Mouse (Mus musculus) spleen, postnatal 14 days (tissue): Measurements from ENCODE around the gene P4ha3.

Source experiments
- DNase-seq, 2 experiments: peaks; one replicate each; pipeline ENCODE4 v3.0.0; 2021 to 2022; ENCODE audit warnings: low spot score in 2 of 2

The P4ha3 gene

DNA sequence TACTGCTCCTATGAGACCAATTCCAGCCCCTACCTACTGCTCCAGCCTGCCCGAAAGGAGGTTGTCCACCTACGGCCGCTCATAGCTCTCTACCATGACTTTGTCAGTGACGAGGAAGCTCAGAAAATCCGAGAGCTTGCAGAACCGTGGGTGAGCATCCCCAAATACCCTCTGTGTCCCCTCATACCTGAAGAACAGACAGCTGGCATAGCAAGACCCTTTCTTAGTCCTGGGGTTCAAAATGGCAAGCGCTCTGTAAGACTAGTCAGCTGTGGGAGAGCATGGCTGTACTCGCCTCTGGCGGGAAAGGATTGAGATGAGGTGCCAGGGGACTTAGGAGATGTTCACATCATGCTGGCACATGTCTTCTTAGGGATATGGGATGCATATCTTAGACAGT, 20.6 kb downstream of the P4ha3 start:
- no peak for DNase-seq

DNA sequence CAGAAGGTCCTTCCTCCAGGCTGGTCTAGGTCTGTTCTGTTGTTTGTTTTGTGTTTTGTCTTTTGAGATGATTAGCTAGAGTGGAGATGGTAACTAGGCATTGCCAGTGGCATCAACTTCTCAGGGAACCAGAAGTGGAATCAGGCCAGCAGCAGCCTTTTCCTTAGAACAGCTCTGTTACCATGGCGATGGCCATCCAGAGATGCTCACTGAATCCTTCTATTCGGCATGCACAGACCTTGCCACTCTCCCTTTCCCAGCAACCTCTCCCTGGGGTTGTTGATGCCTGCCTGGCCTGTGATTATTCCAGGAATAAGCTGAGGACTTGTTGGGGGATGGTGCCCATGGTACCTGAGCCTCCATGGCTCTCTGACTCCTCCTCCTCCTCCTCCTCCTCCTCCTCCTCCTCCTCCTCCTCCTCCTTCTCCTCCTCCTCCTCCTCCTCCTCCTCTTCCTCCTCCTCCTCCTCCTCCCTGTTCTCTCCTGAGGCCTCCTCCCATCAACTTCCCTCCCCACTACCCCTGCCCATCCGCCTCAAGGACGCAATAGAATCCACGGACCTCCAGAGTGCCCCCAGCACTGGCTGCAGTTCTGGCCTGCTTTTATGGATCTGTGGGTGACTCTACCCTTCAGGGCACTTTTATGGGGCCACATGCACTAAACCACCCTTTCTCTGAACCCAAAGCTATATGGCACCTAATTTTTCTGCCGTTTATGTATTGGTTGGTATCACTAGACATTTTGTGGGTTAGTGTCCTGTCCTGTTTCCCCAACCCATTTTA, 22.7 kb downstream of the P4ha3 start:
- DNase-seq = no peak

DNA sequence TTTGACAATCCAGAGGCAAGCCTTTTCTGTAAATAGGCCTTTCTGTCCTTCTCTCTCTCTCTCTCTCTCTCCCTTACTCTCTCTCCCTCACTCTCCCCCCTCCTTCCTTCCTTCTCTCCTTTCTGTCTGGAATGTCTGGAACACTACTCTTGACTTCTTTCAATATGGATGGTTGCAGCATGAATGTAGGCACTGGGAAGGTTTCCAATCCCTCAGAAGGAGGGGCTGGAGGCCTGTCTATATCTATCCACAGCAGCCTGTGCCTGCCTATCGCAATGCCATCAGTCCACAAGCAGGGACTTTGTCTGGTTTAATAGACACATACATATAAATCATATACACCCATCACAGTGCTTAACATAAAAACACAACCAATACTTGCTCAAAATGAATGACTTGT, 23.9 kb downstream of the P4ha3 start:
- DNase-seq = no peak

DNA sequence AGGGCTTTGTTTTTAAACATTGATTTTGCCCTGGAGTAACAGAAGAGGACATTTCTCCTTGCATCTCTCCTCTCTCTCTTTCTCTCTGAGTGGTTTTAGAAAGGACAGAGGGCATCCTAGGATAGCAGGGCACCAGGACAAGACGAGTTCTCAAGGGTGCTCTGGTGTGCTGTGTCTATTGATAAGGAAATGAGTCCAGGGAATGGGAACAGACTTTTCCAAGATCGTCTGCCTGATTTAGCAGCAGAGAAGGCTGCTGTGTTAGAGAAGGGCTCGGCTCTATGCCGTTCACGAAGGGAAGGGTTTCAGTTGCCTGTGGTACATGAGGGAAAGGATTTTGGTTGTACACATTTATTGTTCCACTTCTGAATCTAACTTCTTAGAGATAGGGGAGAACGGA, 24.4 kb downstream of the P4ha3 start:
- DNase-seq = no peak

DNA sequence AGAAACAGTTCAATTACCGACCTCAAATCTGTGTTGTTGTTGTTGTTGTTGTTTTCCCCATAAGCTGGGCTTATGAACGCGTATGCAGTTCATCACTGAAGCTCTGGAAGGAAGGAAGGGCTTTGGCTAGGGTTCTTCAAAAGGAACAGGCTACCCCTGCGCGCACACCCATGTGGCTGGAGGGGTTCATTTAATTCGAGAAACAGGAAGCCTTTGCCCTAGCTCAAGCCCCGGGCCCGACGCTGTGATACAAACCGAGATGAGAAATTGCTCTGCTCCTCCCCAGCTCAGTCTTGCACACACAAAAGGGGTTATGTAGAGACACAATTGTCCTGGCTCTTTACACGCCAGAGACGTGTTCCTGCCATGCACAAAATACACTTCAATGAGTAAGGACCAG, 25.0 kb downstream of the P4ha3 start:
- DNase-seq = no peak

DNA sequence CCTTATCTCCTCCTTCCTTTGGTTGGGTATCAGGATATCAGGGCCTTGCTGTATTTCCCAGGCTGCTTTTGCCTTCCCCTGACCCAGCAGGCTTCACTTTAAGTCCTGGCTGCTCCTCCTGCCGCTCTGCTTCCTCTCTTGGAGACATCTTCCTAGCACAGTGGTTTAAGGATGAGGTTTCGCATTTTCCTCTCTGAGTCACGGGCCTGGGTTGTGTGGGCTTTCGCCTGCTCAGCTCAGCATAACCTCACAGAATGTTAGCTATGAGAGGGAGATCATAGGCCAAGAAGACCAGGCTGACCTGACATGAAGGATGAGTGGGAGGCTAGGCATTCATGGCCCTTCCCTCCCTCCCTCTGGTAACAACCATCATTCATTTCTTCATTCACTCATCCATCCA, 27.4 kb downstream of the P4ha3 start:
- no peak for DNase-seq

DNA sequence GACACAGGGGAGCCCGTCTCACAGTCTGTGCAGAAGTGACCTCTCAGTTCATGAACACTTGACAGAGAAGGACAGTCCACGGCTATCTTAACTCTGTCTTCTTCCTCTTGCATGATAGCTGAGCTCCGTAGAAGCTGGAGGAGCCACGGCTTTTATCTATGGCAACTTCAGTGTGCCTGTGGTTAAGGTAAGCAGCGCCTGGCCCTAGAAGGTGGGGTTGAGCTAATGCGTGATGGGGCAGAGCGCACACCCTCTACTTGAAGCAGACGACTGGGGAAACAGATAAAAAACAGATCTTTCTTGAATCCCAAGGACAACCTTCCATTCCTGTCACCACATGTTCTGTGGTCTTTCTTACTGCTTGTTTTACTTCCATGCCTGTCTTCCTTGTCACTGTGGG, 31.6 kb downstream of the P4ha3 start:
- DNase-seq = no peak

DNA sequence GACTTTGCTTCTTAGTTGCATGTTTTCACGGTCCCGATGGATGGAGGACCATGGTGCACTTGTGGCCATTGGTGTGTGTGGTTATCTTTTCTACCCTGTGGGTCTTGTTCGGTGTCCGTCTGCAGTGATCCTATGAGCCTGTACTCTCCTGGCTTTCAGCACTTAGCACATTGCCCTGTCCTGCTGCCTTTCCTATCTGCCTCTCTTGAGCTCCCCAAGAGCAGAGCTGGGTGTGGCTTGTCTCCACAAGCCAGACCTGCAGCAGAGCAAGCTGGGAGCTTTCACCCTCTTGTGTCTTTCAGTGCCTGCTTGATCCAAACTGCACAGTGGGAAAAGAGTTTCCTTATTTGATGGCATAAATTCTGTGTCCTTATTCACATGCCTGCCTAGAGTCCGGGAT, 32.2 kb downstream of the P4ha3 start:
- no peak for DNase-seq

DNA sequence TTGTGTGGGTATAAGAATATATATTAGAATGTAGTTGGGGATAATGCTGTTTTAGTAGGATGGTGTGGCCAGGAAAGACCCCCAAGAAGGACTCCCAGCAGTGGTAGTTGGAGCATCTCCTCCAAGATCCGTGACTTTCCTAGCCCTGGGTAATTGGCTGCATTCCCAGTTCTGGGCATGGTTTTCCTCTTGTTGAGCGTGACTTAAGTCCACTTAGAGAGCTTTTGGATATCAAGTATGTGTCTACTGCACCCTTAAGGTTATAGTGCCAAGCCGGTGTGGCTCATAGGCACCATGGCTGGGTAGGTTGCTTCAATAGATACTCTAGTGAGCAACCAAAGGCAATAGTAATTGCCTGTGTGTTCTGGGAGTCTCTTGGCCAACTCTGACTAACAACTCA, 38.4 kb downstream of the P4ha3 start:
- no peak for DNase-seq

DNA sequence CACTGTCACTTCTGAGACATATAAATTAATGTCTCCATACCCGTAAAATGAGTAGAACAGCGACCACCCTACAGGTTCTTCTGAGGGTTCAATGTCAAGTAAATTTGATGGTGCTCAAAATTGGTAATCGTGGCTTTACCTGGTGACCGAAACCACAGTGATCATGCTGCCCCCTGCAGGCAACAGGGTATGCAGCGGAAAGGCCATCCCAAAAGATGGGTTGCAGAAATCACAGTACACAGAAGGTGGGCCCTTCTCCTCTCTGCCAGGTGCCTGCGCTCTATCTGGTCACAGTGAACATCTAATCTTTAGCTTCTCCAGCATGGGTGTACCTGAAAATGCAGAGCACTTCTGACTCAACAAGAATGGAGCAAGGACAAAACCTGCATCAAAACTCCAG, 40.2 kb downstream of the P4ha3 start:
- peak in 1 of 2 experiments; percentile 18 for DNase-seq

DNA sequence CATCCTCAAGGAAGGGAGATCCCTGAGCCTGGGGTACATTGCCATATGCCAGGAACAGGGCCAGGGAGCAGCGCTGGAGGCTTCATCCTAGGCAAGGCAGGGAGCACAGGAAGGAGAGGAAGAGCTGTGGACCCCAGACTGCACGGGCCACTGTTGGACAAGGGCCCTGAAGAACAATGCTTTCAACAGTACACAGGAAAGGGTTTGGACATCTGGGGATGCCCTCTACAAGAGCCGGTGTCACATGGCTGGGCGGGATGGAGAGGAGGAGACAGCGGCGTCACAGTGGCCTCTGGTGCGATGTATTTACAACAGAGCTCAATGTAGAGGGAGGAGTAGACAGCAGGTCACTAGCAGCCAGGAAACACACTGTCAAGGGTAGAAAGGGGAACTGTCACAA, 42.2 kb downstream of the P4ha3 start:
- no peak for DNase-seq

DNA sequence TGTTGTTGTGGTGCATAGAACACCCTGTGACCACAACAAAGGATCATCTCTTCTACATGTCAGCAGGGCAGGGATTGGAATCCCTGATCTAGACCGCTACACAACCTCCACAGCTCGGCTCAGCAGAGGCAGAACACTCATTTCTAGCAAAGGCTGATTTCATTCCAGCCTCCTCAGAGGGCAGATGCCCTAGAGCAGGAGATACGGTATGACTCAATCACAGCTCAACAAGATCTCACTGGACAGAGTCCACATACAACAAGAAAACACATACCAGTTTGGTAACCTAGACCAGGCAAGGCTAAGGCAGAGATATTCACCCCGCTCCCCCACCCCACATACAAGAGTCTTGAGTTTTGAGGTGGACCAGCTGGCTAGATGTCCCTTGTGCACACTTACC, 43.3 kb downstream of the P4ha3 start:
- no peak for DNase-seq

DNA sequence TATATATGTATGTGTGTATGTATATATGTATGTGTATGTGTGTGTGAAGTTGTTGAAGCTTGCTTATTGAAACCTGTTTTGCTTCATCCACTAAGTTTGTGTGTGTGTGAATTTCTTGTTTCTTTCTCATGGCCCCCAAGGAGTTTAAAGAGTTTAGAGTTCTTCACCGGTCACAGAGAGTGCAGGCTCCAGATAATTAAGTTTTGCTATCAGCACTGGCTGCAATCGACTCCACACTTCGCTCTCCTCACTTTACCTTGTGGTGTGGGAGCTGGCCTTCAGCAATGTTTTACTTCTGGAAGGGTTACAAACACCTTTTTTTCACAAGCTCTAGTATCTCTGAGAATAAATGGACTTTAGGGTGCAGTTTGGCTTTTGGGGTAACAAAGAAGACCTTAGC, 45.9 kb downstream of the P4ha3 start:
- DNase-seq = no peak

DNA sequence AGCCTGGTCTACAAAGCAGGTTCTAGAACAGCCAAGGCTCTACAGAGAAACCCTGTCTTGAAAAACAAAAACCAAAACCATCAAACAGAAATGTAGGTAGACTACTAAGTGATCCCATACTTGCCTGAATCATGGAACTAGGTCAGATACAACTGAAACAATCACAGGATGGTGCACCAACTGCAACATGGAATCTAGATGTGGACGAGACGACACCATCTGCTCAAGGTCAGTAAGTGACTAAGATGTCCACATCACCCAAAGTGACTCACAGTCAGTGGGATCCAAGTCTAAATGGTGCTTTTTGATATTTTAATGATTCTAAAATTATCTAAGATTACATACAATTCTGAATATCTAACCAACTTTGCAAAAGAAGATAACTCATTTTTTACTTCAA, 50.6 kb downstream of the P4ha3 start:
- DNase-seq = no peak

DNA sequence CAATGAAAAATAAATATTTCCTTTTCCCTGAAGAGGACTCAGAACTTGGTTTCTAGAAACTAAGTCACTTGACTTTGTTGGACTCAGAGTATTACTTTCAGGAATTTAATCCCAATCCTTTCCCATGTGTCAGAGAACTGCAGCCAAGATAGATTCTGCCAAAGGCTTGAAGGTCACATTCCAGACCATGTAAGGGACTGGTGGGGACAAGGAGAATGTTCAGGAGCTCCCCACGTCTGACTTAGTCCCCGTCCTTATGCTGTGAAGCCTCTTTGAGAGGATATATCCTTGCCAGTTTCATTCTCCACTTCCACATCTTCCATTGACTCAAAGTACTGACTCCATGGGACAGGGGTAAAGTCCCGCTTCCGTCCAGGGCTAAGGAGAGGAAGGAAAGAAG, 69.7 kb downstream of the P4ha3 start:
- DNase-seq = no peak

DNA sequence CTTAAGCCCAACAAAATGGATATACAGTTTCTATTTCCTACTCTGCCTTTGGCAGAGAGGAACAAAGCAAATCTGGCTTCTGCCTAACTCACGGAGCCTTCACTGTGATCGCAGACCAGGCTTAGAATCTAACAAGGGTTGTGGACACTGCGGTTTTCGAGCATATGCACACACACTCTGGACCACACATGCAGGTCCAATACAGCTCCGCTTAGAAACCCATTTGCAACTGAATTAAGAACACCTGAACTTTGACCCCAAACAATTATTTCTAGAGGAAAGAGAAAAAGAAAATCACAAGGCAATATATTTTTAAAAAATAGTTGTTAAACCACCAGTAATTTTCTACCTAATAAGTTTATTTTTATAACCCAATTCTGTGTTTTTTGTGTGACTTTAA, 71.0 kb downstream of the P4ha3 start:
- DNase-seq = no peak

DNA sequence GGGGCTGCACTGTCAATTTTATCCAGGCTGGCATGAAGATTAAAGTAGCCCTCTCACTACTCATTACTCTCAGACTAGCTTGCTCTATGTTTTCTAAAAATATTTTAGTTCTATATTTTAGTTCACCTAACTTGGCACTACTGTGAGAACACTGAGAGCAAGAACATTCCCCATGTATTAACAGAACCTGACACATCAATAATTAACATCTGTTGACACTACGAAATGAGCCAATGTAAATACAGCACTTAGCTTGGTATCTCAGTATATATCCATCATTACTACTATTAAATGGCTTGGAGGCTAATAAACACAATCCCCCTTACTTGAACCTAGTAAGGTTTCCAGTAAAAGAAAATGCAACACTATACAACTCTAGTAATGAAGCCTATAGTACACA, 71.4 kb downstream of the P4ha3 start:
- no peak for DNase-seq

DNA sequence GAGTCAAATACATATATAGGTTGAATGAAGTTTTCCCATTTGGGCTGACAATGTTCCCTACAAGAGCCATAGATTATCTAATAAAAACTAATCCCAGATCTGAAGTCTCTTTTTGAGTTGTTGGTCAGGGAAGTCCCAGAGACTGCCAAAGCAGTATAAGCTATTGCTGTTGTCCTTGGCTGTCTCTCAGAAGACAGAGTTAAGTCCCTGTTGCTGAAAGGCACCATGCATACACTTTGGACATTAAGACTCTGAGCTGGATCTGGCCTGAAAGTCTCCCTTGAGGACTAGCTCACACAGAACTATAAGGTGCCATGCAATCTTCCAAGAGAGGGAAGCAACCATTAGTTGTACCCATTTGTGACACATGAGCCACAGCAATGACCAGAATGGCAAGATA, 72.5 kb downstream of the P4ha3 start:
- DNase-seq = no peak

DNA sequence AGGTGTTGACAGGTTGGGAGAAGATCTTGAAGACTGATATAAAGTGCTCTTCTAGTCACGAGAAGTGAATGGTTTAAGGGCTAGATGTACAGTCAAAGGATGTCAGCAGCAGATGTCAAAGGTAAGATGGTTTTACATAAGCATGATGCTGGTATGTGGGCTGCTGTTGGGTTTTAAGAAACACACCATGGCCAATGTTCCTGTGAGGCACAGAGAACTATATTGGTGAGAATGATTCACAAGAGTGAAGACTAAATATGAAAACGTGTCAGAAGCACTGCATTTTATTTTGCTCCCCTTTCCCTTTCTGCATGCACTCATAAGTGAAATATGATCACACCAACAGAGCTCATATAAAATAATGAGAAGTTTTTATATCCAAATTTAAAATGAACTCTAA, 77.8 kb downstream of the P4ha3 start:
- DNase-seq = no peak

DNA sequence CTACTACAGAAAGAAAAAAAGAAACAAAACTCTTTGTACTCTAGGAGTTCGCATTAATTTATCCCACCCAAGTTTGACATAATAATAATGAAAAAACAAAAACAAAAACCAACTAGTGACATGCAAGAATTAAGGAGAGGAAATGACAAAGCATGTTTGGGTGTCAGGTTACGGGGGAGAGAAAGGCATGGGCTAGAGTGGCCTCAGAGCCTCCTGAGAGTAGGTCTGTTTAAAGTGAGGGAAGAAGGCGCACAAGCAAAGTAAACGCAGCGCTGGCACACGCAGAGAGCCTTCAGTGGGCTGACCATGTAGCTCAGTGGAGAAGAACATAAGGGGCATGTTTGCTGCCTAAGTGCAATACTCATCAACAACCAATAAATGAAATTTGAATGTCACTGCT, 79.6 kb downstream of the P4ha3 start:
- DNase-seq = no peak
